Mouse (Mus musculus) heart, postnatal 0 days (tissue): ENCODE measurements around the gene Ppp1r21.

Experiments
- CTCF ChIP-seq: IDR thresholded peaks from 2 replicates; pipeline ENCODE4 v1.5.1; 2016; ENCODE audit warnings: antibody characterized with exemption, control low read depth, low read depth
- EP300 ChIP-seq: IDR thresholded peaks from 2 replicates; pipeline ENCODE4 v1.6.1; 2016; ENCODE audit warnings: antibody characterized with exemption, low read depth

DNA sequence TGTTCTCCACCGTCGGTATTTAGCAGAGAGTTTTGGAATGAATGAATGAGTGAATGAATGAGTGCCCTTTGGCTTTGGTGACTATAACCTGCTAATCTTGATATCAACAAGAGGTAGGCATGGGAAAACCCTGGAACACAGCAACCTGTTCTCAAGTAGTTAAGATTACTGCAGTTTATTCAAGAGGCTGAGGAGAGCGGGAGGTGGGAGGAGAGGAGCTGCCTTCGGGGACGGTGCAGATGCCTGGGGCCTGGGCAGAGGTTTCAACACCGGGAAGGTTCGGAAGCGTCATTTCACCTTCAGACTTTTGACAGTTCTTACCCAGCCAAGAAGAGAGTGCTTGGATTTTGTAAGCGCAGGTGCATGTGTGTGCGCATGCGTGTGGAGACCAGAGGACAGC lies 53.1 kb downstream of the Ppp1r21 start:
- TF ChIP-seq CTCF (no peak), EP300 (no peak)
